Mouse (Mus musculus): ENCODE results near the gene Gpr88.

Gpr88 gene

GRCm38 (mm10) chr3:116253077-116253531, at the start of gene Gpr88:
Gene Gpr88 (minus strand): TSS chr3:116253503.
- DNase-seq (ENCODE audit: low spot score) = no peak

- DNase-seq (ENCODE audit: low spot score) = no peak
Observed at GRCm38 (mm10) chr3:116302581-116302980, 49.3 kb upstream of the Gpr88 start.

- no peak for DNase-seq (ENCODE audit: low spot score)
Observed at GRCm38 (mm10) chr3:116301754-116302153, 48.5 kb upstream of the Gpr88 start.

DNA sequence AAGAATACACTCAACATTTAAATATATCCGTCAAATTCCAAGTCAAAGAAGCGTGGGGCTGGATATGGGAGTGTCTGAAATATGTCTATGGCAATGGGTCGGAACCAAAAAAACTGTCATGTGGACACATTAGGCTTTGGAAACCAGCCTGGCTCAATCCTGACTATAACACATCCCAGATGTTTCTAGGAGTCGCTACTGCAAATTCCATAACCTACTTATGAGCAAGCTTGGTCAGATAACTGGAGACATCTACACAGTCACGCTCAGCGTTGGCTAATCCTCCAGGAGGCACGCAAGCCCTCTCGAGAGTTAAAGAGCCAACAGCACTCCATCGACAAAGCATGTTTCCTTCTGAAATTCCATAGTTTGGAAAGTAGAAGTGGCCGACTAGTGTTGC, 45.4 kb upstream of the Gpr88 start:
- no peak for DNase-seq (ENCODE audit: low spot score)

GRCm38 (mm10) chr3:116298003-116298402, 44.7 kb upstream of the Gpr88 start:
- DNase-seq (ENCODE audit: low spot score) = no peak

- DNase-seq (ENCODE audit: low spot score) = no peak
Observed at GRCm38 (mm10) chr3:116297170-116297569, 43.9 kb upstream of the Gpr88 start.

DNA sequence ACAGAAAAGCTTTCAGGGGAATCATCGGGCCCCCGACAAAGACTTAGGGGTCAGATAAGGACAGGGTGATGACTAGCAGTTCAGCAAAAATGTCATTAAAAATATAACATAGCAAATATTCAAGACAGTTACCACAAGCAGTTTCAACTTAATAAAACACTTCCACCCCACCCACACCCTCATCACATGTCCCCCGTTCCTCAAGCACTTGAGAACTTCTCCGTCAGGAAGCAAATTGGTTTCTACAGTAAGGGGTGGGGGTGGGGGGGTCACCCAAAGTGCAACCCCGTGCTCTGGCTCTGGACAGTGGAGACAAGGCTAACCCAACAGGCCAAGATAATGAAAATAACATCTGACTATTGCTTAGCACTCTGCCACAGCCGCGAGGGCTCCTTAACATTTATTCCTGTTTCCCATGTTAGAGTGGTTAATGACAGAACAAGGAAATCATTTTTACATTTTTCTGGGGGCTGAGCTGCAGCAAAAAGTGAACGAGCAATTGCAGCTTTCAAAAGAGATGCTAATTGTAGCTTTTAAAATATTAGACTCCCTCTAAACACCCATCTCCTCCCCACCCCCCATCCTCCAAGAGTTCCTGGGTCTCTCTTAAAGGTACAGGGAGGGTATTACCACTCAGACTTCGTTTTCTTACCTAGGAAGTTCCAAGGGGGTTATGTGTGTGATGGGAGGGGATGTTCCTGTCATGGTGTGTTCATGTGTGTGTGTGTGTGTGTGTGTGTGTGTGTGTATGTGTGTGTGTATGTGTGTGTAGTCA, 36.9 kb upstream of the Gpr88 start:
- no peak for DNase-seq (ENCODE audit: low spot score)

DNA sequence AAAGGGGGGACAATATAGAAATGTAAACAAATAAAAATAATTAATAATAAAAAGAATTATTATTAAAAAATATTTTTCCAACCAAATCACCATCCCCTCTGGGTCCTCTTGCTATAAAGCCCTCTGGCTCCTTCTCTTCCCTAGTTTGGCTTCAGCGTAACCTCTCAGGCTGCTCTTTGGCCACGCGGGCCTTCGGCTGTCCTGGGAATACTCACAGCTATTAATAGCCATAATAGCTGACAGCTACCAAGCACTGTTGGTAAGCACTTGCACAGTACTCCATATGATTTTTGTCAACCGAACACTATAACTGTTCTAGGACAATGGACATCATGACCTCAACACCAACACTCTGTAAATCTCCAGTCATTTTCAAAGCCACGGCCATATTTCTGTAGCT, 35.5 kb upstream of the Gpr88 start:
- DNase-seq (ENCODE audit: low spot score) = no peak

- no peak for DNase-seq (ENCODE audit: low spot score)
Observed at GRCm38 (mm10) chr3:116284735-116285134, 31.4 kb upstream of the Gpr88 start.

GRCm38 (mm10) chr3:116283996-116284395, 30.7 kb upstream of the Gpr88 start:
- DNase-seq (ENCODE audit: low spot score) = no peak

GRCm38 (mm10) chr3:116281663-116282062, 28.4 kb upstream of the Gpr88 start:
- no peak for DNase-seq (ENCODE audit: low spot score)

DNA sequence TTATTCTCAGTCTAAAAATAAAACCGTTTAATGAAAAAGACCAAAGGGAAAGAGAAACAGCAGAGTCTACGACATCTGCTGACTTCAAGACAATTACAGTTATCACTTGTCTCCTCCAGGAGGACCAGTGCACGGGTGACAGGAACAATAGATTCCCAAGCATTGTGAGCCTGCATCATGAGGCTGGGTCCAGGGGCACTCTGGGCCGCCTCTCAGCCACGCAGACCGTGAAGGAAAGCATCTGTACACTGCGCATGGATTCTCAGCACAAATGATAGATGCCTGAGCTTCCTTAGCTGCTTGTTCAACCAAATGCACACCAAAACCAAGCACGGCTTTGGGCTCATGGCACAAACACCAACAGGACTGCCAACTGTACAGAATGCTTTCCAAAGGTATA, 23.8 kb upstream of the Gpr88 start:
- no peak for DNase-seq (ENCODE audit: low spot score)

DNA sequence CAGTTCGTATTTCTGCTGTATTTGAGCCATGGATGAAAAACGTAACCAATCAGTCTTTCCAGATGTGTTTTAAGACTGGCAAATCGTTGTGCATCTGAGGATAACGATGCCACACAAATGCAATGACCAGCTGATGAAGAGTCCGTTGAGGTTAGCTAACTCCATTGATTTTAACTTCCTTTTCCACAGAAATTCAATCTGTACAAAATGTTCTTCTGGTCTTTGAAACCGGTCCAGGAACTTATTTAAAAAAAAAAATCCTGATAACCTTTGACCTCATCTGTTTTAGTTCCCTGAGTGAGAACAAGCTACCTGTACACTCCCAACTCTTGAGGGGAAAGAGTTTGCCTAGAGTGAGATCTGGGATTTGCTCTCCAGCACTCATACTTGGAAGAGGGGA, 18.4 kb upstream of the Gpr88 start:
- no peak for DNase-seq (ENCODE audit: low spot score)

- DNase-seq (ENCODE audit: low spot score) = no peak
Observed at GRCm38 (mm10) chr3:116267036-116267654, 13.8 kb upstream of the Gpr88 start.

DNA sequence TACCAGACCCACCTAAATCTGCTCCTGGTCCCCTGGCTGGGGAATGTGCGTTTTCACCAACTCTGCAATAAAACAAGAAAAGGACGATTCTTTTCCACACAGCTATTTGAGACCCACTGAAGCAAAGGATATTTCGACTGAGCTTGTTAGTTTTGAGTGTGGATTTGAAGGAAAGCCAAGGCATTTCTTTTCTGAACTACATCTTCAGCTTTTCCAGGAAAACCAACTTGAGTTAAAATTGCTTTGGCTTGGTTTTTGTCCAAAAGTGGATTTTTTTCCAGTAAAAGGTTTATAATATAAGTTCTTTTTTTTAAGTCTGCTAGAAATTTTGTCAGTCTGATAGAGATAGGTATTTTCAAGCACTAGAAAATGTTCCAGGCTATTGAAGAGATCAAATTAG, 13.1 kb upstream of the Gpr88 start:
- no peak for DNase-seq (ENCODE audit: low spot score)

DNA sequence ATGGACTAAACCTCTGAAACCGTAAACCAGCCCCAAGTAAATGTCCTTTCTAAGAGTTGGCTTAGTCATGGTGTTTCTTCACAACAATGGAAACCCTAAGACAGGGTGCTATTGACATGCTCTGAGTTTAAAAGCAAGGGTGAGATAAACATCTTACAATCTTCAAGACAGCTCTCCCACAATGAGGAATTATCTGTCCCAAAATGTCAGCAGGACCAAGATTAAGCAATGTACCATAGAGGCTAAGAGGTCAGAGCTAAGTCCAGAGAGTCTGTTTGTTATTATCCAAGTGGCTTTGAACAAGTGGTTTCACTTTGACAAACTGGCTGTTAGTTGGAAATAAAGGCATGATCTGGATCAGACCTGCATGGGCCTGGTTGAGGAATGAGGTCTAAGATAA, 10.7 kb upstream of the Gpr88 start:
- peak; percentile 5 for DNase-seq (ENCODE audit: low spot score)

- no peak for DNase-seq (ENCODE audit: low spot score)
Observed at GRCm38 (mm10) chr3:116263061-116263460, 9.8 kb upstream of the Gpr88 start.

DNA sequence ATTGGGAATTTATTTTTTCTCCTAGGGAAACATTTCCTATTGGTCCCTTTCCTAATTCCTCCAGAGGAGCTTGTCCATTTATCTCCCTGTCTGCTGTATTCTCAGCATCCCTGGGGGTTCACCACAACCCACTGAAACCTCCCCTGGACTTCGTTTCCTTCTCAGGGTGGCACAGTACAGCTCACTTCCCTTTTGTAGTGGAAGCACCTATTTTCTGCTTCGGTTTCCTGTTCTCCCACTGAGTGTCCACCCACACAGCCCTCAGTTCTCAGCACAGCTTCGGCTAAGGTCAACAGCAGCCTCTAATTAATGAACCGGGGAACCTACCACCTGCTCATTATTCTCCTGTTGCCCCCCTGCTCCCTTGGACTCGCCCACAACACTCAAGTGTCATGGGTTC, 2.8 kb upstream of the Gpr88 start:
- no peak for DNase-seq (ENCODE audit: low spot score)

DNA sequence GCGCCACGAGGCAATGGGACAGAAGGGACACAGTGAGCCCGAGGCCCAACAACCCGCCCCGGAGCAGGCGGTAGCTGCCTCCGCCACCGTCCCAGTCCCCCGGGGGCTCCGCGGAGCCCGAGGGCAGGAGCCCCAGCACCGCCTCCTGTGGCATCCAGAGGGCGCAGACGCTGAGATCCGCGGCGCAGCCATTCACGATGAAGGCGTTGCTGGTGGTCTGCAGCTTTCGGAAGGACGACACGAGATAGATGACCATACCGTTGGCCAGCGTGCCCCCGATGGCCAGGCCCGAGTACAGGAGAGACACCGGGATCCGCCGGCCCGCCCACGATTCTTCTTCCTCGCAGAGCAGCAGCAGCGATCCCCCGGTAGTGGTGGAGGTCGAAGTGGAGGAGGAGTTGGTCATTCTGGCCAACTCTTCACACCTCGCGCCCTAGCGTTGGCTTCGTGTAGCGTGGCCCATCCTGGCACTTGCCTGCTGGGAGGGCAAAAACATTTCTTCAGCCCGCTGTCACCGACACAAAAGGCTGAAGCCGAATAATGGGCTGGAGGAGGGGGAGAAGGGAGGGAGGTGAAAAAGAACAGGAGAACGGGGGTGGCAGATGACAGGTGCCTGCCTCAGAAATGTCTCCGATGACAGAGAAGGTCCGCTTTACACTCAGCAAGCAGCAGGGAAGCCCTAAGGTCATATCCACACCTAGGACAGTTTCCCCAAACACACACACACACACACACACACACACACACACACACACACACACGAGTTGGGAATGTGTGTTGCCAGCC, 855 bp downstream of the Gpr88 start:
- peak; percentile 2 for DNase-seq (ENCODE audit: low spot score)

DNA sequence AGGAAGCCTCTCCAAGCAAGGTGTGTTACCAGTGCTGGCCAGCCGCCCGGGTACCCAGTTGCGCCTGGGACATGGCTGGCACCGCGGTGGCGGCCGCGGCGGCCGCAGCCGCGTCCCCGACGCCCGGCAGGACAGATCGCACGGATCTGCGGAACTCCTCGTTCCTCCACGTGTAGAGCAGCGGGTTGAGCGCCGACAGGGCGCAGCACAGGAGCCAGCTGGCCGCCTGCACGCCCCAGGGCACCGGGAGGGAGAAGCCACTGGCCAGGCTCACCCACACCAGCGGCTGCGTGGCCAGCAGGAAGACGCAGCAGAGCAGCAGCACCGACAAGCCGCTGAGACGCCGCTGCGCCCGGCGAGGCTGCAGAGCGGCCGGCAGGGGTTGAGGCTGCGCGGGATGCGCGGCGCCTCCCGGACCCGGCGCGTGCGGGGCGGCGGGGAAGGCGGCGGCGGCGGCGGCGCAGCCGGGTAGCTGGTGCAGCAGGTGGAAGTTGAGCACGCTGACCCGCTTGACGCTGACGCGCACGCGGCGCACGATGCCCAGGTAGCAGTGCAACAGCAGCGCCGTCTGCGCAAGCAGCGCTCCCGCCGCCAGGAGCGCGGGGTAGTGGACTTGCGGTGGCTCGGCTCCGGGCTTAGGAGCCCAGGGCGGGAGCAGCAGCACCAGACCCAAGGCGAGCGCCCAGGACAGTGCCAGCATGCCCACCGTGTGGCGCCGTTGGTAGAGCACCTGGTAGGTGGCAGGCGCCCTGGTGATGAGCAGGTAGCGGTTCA, 1.6 kb downstream of the Gpr88 start:
- peak; percentile 19 for DNase-seq (ENCODE audit: low spot score)

DNA sequence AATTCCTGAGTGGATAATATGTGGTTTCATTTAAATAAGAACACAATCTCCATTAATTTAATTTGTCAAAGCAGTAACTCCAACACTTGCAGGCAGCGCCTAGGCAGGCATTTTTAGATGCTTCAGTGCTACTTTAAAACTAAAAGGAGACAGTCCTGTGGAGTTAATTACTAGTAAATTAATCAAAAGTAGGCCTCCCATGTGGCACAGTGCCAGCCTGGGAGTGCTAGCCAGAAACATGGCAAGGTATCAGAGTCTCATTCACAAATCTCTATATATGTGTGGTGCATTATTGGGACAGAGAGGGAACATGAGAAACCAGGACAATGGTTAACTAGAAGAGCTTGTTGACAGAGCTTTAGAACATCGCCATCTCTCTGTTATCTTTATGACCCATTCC, 4.3 kb downstream of the Gpr88 start:
- no peak for DNase-seq (ENCODE audit: low spot score)

GRCm38 (mm10) chr3:116244476-116244875, 8.8 kb downstream of the Gpr88 start:
- no peak for DNase-seq (ENCODE audit: low spot score)
